Mouse (Mus musculus): ENCODE measurements around the gene Sept11. TPM values are rescaled to one million over a fixed set of nuclear protein-coding genes. Genes with fewer than 3 reads are reported as not detected.
A peak's percentile ranks its signal among the peaks of the same experiment; 100 is the strongest.

The Sept11 gene
- polyA plus RNA-seq, 1 experiment from 2014 or later = 21.4 TPM

- Histone ChIP-seq H3K36me3 (ENCODE audit: control insufficient read depth, insufficient read depth) (no peaks in the 10 kb centered on the region), H3K4me2 (ENCODE audit: low read depth, low read length) (no peak overlapping the region), H3K4me1 (ENCODE audit: control insufficient read depth, low read depth, low read length) (no peaks in the 10 kb centered on the region), H3K27ac (ENCODE audit: low read length) (no peak overlapping the region), H3K4me3 (ENCODE audit: low read depth, low read length) (no peak overlapping the region), H3K9ac (ENCODE audit: low read depth, low read length) (no peak overlapping the region), H3K9me3 (replicated peaks; ENCODE audit: control insufficient read depth, low read length) (no peaks in the 10 kb centered on the region), H3K27me3 (ENCODE audit: control insufficient read depth, insufficient read depth, low read depth, low read length) (no peaks in the 10 kb centered on the region)
- ATAC-seq (ENCODE audit: low read depth) = no peak
- WGBS (ENCODE audit: insufficient replicate concordance) = 57% methylated on average over 13 of the region's 13 CpGs
These were observed 22.6 kb downstream of the Sept11 start for GRCm38 (mm10) chr5:93115854-93116253.

GRCm38 (mm10) chr5:93117648-93118047, 24.4 kb downstream of the Sept11 start:
- Histone ChIP-seq H3K27me3 (ENCODE audit: control insufficient read depth, insufficient read depth, low read depth, low read length) (no peaks in the 10 kb centered on the region), H3K36me3 (ENCODE audit: control insufficient read depth, insufficient read depth) (no peaks in the 10 kb centered on the region), H3K27ac (ENCODE audit: low read length) (no peak overlapping the region), H3K4me3 (ENCODE audit: low read depth, low read length) (no peak overlapping the region), H3K4me2 (ENCODE audit: low read depth, low read length) (no peak overlapping the region), H3K9me3 (replicated peaks; ENCODE audit: control insufficient read depth, low read length) (no peaks in the 10 kb centered on the region), H3K9ac (ENCODE audit: low read depth, low read length) (no peak overlapping the region), H3K4me1 (ENCODE audit: control insufficient read depth, low read depth, low read length) (no peaks in the 10 kb centered on the region)
- no peak for ATAC-seq (ENCODE audit: low read depth)
- 58% methylated on average over 8 of the region's 8 CpGs for WGBS (ENCODE audit: insufficient replicate concordance)

GRCm38 (mm10) chr5:93121660-93122059, 28.4 kb downstream of the Sept11 start:
- no peak for ATAC-seq (ENCODE audit: low read depth)
- H3K27me3 ChIP-seq (ENCODE audit: control insufficient read depth, insufficient read depth, low read depth, low read length) = no peaks in the 10 kb centered on the region
- H3K4me1 ChIP-seq (ENCODE audit: control insufficient read depth, low read depth, low read length) = peaks cover 5% of the 10 kb centered on the region
- H3K9ac ChIP-seq (ENCODE audit: low read depth, low read length) = no peak overlapping the region
- WGBS (ENCODE audit: insufficient replicate concordance) = 71% methylated on average over 8 of the region's 8 CpGs
- H3K27ac ChIP-seq (ENCODE audit: low read length) = no peak overlapping the region
- no peaks in the 10 kb centered on the region for H3K36me3 ChIP-seq (ENCODE audit: control insufficient read depth, insufficient read depth)
- no peak overlapping the region for H3K4me3 ChIP-seq (ENCODE audit: low read depth, low read length)
- no peaks in the 10 kb centered on the region for H3K9me3 ChIP-seq (replicated peaks; ENCODE audit: control insufficient read depth, low read length)
- H3K4me2 ChIP-seq (ENCODE audit: low read depth, low read length) = no peak overlapping the region

GRCm38 (mm10) chr5:93124031-93124826, 31.0 kb downstream of the Sept11 start:
- Histone ChIP-seq H3K36me3 (ENCODE audit: control insufficient read depth, insufficient read depth) (no peaks in the 10 kb centered on the region), H3K4me2 (ENCODE audit: low read depth, low read length) (no peak overlapping the region), H3K4me3 (ENCODE audit: low read depth, low read length) (no peak overlapping the region), H3K9ac (ENCODE audit: low read depth, low read length) (no peak overlapping the region), H3K9me3 (replicated peaks; ENCODE audit: control insufficient read depth, low read length) (no peaks in the 10 kb centered on the region), H3K27ac (ENCODE audit: low read length) (no peak overlapping the region), H3K4me1 (ENCODE audit: control insufficient read depth, low read depth, low read length) (peaks cover 10% of the 10 kb centered on the region), H3K27me3 (ENCODE audit: control insufficient read depth, insufficient read depth, low read depth, low read length) (no peaks in the 10 kb centered on the region)
- no peak for ATAC-seq (ENCODE audit: low read depth)
- WGBS (ENCODE audit: insufficient replicate concordance) = 51% methylated on average over 9 of the region's 9 CpGs

GRCm38 (mm10) chr5:93125325-93125724, 32.1 kb downstream of the Sept11 start:
- no peaks in the 10 kb centered on the region for H3K27me3 ChIP-seq (ENCODE audit: control insufficient read depth, insufficient read depth, low read depth, low read length)
- 76% methylated on average over 6 of the region's 6 CpGs for WGBS (ENCODE audit: insufficient replicate concordance)
- H3K27ac ChIP-seq (ENCODE audit: low read length) = no peak overlapping the region
- H3K4me2 ChIP-seq (ENCODE audit: low read depth, low read length) = no peak overlapping the region
- H3K9me3 ChIP-seq (replicated peaks; ENCODE audit: control insufficient read depth, low read length) = no peaks in the 10 kb centered on the region
- no peaks in the 10 kb centered on the region for H3K36me3 ChIP-seq (ENCODE audit: control insufficient read depth, insufficient read depth)
- peaks cover 15% of the 10 kb centered on the region for H3K4me1 ChIP-seq (ENCODE audit: control insufficient read depth, low read depth, low read length)
- no peak for ATAC-seq (ENCODE audit: low read depth)
- no peak overlapping the region for H3K4me3 ChIP-seq (ENCODE audit: low read depth, low read length)
- H3K9ac ChIP-seq (ENCODE audit: low read depth, low read length) = no peak overlapping the region

GRCm38 (mm10) chr5:93126222-93126929, 33.1 kb downstream of the Sept11 start:
- no peak overlapping the region for H3K4me3 ChIP-seq (ENCODE audit: low read depth, low read length)

GRCm38 (mm10) chr5:93126930-93127562, 33.8 kb downstream of the Sept11 start:
- 53% methylated on average over 4 of the region's 4 CpGs for WGBS (ENCODE audit: insufficient replicate concordance)
- Histone ChIP-seq H3K36me3 (ENCODE audit: control insufficient read depth, insufficient read depth) (no peaks in the 10 kb centered on the region), H3K27me3 (ENCODE audit: control insufficient read depth, insufficient read depth, low read depth, low read length) (no peaks in the 10 kb centered on the region), H3K9ac (ENCODE audit: low read depth, low read length) (no peak overlapping the region), H3K27ac (ENCODE audit: low read length) (no peak overlapping the region), H3K4me2 (ENCODE audit: low read depth, low read length) (no peak overlapping the region), H3K4me3 (ENCODE audit: low read depth, low read length) (no peak overlapping the region), H3K9me3 (replicated peaks; ENCODE audit: control insufficient read depth, low read length) (no peaks in the 10 kb centered on the region), H3K4me1 (ENCODE audit: control insufficient read depth, low read depth, low read length) (peaks cover 15% of the 10 kb centered on the region)
- no peak for ATAC-seq (ENCODE audit: low read depth)

More at GRCm38 (mm10) chr5:93126222-93126929, 33.1 kb downstream of the Sept11 start:
- ATAC-seq (ENCODE audit: low read depth) = no peak
- Histone ChIP-seq H3K9ac (ENCODE audit: low read depth, low read length) (no peak overlapping the region), H3K4me1 (ENCODE audit: control insufficient read depth, low read depth, low read length) (peaks cover 15% of the 10 kb centered on the region), H3K36me3 (ENCODE audit: control insufficient read depth, insufficient read depth) (no peaks in the 10 kb centered on the region), H3K9me3 (replicated peaks; ENCODE audit: control insufficient read depth, low read length) (no peaks in the 10 kb centered on the region), H3K27ac (ENCODE audit: low read length) (no peak overlapping the region), H3K4me2 (ENCODE audit: low read depth, low read length) (no peak overlapping the region), H3K27me3 (ENCODE audit: control insufficient read depth, insufficient read depth, low read depth, low read length) (no peaks in the 10 kb centered on the region)
- WGBS (ENCODE audit: insufficient replicate concordance) = 37% methylated on average over 12 of the region's 12 CpGs

GRCm38 (mm10) chr5:93127722-93128121, 34.5 kb downstream of the Sept11 start:
- peaks cover 15% of the 10 kb centered on the region for H3K4me1 ChIP-seq (ENCODE audit: control insufficient read depth, low read depth, low read length)
- H3K4me2 ChIP-seq (ENCODE audit: low read depth, low read length) = no peak overlapping the region
- no peak overlapping the region for H3K27ac ChIP-seq (ENCODE audit: low read length)
- H3K27me3 ChIP-seq (ENCODE audit: control insufficient read depth, insufficient read depth, low read depth, low read length) = no peaks in the 10 kb centered on the region
- ATAC-seq (ENCODE audit: low read depth) = 0 out of 2 replicates have a peak, but pooled peaks have one; percentile 22
- H3K9ac ChIP-seq (ENCODE audit: low read depth, low read length) = no peak overlapping the region
- H3K4me3 ChIP-seq (ENCODE audit: low read depth, low read length) = no peak overlapping the region
- 14% methylated on average over 3 of the region's 3 CpGs for WGBS (ENCODE audit: insufficient replicate concordance)
- H3K36me3 ChIP-seq (ENCODE audit: control insufficient read depth, insufficient read depth) = no peaks in the 10 kb centered on the region
- H3K9me3 ChIP-seq (replicated peaks; ENCODE audit: control insufficient read depth, low read length) = no peaks in the 10 kb centered on the region

GRCm38 (mm10) chr5:93128765-93129164, 35.5 kb downstream of the Sept11 start:
- Histone ChIP-seq H3K4me2 (ENCODE audit: low read depth, low read length) (no peak overlapping the region), H3K4me1 (ENCODE audit: control insufficient read depth, low read depth, low read length) (peaks cover 15% of the 10 kb centered on the region), H3K27me3 (ENCODE audit: control insufficient read depth, insufficient read depth, low read depth, low read length) (no peaks in the 10 kb centered on the region), H3K27ac (ENCODE audit: low read length) (no peak overlapping the region), H3K36me3 (ENCODE audit: control insufficient read depth, insufficient read depth) (no peaks in the 10 kb centered on the region), H3K9me3 (replicated peaks; ENCODE audit: control insufficient read depth, low read length) (no peaks in the 10 kb centered on the region), H3K9ac (ENCODE audit: low read depth, low read length) (no peak overlapping the region), H3K4me3 (ENCODE audit: low read depth, low read length) (no peak overlapping the region)
- ATAC-seq (ENCODE audit: low read depth) = no peak
- WGBS (ENCODE audit: insufficient replicate concordance) = 65% methylated on average over 3 of the region's 3 CpGs
